Comparison of ENCODE assay signal across 27 mouse cellular contexts in the genomic region with DNA sequence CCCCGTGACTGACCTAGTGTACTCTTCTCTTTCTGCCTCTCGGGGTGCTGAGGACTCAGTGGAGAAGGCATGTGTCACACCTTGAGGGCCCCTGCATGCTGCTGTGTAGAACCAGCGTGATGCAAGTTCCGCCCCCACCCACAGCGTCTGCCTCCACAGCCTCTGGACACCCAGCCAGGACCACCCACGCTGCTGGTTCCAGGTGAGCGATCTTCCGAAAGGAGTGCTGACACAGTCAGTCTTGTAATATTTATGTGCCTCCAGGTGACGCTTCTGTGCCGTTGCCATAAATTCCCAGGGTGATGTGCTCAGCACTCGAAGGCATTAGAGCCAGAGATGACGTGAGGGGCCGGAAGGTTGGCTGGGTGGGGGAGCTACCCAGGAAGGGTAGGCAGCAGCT.
DNase-seq lines count a peak whose midpoint lies in the region; ATAC-seq and TF ChIP-seq lines count a peak whose summit lies in the region.
"Had no signal": no experiment of that assay in that cellular context is flagged by ENCODE, and none has a peak within 500 bp of the region (broad histone marks: within the 10 kb centered on the region; RNA-seq: fewer than 3 reads in every experiment).

No protein-coding gene starts in this region.

- no peak for TF ChIP-seq POLR2A in kidney, adult 2 months (IDR thresholded peaks at IDR 0.05; ENCODE audit: low read depth, low read length)

- WGBS in kidney, adult 2 months = 46% methylated on average over 13 of the region's 13 CpGs
- WGBS in kidney, embryonic 16.5 days = 23% methylated on average over 13 of the region's 13 CpGs
- 82% methylated on average over 13 of the region's 13 CpGs for WGBS in forebrain, embryonic 15.5 days

- H3K9ac ChIP-seq in kidney, embryonic 16.5 days (replicated peaks; ENCODE audit: low read length) = no peak overlapping the region
- H3K9ac ChIP-seq in forebrain, embryonic 15.5 days (replicated peaks) = no peak overlapping the region
- H3K9ac ChIP-seq: embryonic facial prominence, embryonic 15.5 days; forebrain, postnatal 0 days; heart, embryonic 13.5 days; hindbrain, embryonic 14.5 days; liver, embryonic 14.5 days; lung, embryonic 14.5 days had no signal

- H3K27ac ChIP-seq in kidney, adult 2 months (ENCODE audit: insufficient read depth, low read depth, low read length) = no peak overlapping the region
- H3K27ac ChIP-seq in kidney, embryonic 16.5 days (ENCODE audit: low read length) = no peak overlapping the region
- H3K27ac ChIP-seq in forebrain, embryonic 15.5 days (replicated peaks) = no peak overlapping the region
- H3K27ac ChIP-seq: embryonic facial prominence, embryonic 10.5 days; embryonic facial prominence, embryonic 15.5 days; heart, adult 2 months; heart, embryonic 13.5 days; hindbrain, embryonic 14.5 days; liver, embryonic 14.5 days had no signal

- peak; percentile 40 for DNase-seq in kidney, adult 11 months
- peak; percentile 54 for DNase-seq in kidney, adult 2 months
- DNase-seq in kidney, postnatal 36 days = peak; percentile 41 to 59
- DNase-seq in testis, postnatal 14 days (ENCODE audit: low spot score) = no peak
- DNase-seq in yolk sac, embryonic 10.5 days (ENCODE audit: low spot score) = no peak
- DNase-seq: adrenal gland, postnatal 25 days; B cell, adult 2 months; cerebellum, adult 2 months; cerebellum, postnatal 14 days; forebrain, postnatal 0 days; heart, adult 2 months; heart, postnatal 10 days; left cerebral cortex, postnatal 4 days; liver; lung, embryonic 14.5 days; lung, postnatal 14 days; midbrain, embryonic 14.5 days; right cerebral cortex, adult 18-20 months; right cerebral cortex, postnatal 4 days had no signal

- no peak for TF ChIP-seq CTCF in kidney, adult 2 months (conservative IDR thresholded peaks at IDR 0.05; ENCODE audit: insufficient read depth, insufficient read length, low read depth, low read length)

- no peaks in the 10 kb centered on the region for H3K36me3 ChIP-seq in kidney, adult 2 months (ENCODE audit: control insufficient read depth, insufficient read depth, low read length)
- peaks cover 9% of the 10 kb centered on the region; the same call in 1 of the 2 replicates for H3K36me3 ChIP-seq in kidney, embryonic 16.5 days (ENCODE audit: insufficient read depth, low read length)
- H3K36me3 ChIP-seq in forebrain, embryonic 15.5 days = peaks cover 3% of the 10 kb centered on the region; the same call in 1 of the 2 replicates

- no peaks in the 10 kb centered on the region for H3K27me3 ChIP-seq in kidney, adult 2 months (replicated peaks; ENCODE audit: control insufficient read depth, insufficient read depth, low read length)
- 0 out of 2 replicates have a peak, but pooled peaks cover 3% of the 10 kb centered on the region for H3K27me3 ChIP-seq in kidney, embryonic 16.5 days (ENCODE audit: insufficient read depth, low read length)
- no peaks in the 10 kb centered on the region for H3K27me3 ChIP-seq in forebrain, embryonic 15.5 days
- H3K27me3 ChIP-seq: embryonic facial prominence, embryonic 15.5 days; heart, embryonic 13.5 days had no signal

- H3K9me3 ChIP-seq in kidney, embryonic 16.5 days (ENCODE audit: low read length) = no peaks in the 10 kb centered on the region
- no peaks in the 10 kb centered on the region for H3K9me3 ChIP-seq in forebrain, embryonic 15.5 days
- H3K9me3 ChIP-seq: embryonic facial prominence, embryonic 10.5 days; embryonic facial prominence, embryonic 15.5 days; heart, embryonic 13.5 days had no signal

- no peak overlapping the region for H3K4me3 ChIP-seq in kidney, adult 2 months (ENCODE audit: insufficient read depth, low read depth, low read length)
- H3K4me3 ChIP-seq in kidney, embryonic 16.5 days (ENCODE audit: low read length) = no peak overlapping the region
- no peak overlapping the region for H3K4me3 ChIP-seq in forebrain, embryonic 15.5 days
- H3K4me3 ChIP-seq: embryonic facial prominence, embryonic 10.5 days; embryonic facial prominence, embryonic 15.5 days; heart, adult 2 months; heart, embryonic 13.5 days had no signal

- H3K4me1 ChIP-seq in kidney, adult 2 months (ENCODE audit: control insufficient read depth, insufficient read depth, low read length) = no peaks in the 10 kb centered on the region
- H3K4me1 ChIP-seq in kidney, embryonic 16.5 days (ENCODE audit: insufficient read depth, low read length) = peaks cover 16% of the 10 kb centered on the region
- peaks cover 8% of the 10 kb centered on the region for H3K4me1 ChIP-seq in forebrain, embryonic 15.5 days
- H3K4me1 ChIP-seq: embryonic facial prominence, embryonic 15.5 days; heart, embryonic 13.5 days had no signal

- H3K4me2 ChIP-seq in kidney, embryonic 16.5 days (replicated peaks; ENCODE audit: low read depth, low read length) = no peak overlapping the region
- H3K4me2 ChIP-seq in forebrain, embryonic 15.5 days (replicated peaks) = no peak overlapping the region
- H3K4me2 ChIP-seq: embryonic facial prominence, embryonic 15.5 days; heart, embryonic 13.5 days; hindbrain, embryonic 14.5 days; lung, embryonic 14.5 days had no signal

- peak; percentile 64 for ATAC-seq in kidney, embryonic 16.5 days (ENCODE audit: low FRiP score, low TSS enrichment)
- ATAC-seq in forebrain, embryonic 15.5 days (replicated peaks) = no peak
- ATAC-seq: forebrain, postnatal 0 days; intestine, postnatal 0 days had no signal

Comparison
In these comparisons a context has a peak if more than half of its experiments do, and no peak if none do; other contexts are left out.
1. DNase-seq: peak in kidney, adult 11 months (single experiment), kidney, adult 2 months (single experiment) and kidney, postnatal 36 days (2 of 2); none in testis, postnatal 14 days (single experiment) and yolk sac, embryonic 10.5 days (single experiment).